Mouse (Mus musculus) testis, adult 10 weeks (tissue): ENCODE data around the gene Vmp1. TPM values are rescaled to one million over a fixed set of nuclear protein-coding genes. Genes with fewer than 3 reads are reported as not detected.

Experiments used
- polyA plus RNA-seq: library from polyadenylated mRNA; stranded (reverse); fragments of 350-450 nt; fragmentation: Illumina TruSeq; extraction: RNeasy Lipid Tissue Mini Kit (QIAGEN cat#74804); gene quantifications from one replicate; pipeline ENCODE4 v1.2.3, GENCODE M21; 2014; ENCODE audit warnings: low read depth, low replicate concordance

Gene Vmp1
- 78.6 TPM for polyA plus RNA-seq

GRCm38 (mm10) chr11:86683395-86684125, at the start of gene Vmp1, which contains the start of gene Ptrh2:
Vmp1 (minus strand) TSS chr11:86683836.
Ptrh2 (plus strand) TSS chr11:86683985.

GRCm38 (mm10) chr11:86544639-86545299, 138.9 kb downstream of the Vmp1 start, which contains the start of the genes Rps6kb1 and Tubd1:
Rps6kb1 (minus strand) TSS chr11:86544805.
Tubd1 (plus strand) TSS chr11:86544991.

Other genes with a start within 250 kb of the Vmp1 start
- gene Rnft1, start 199.2 kb downstream of the Vmp1 start, polyA plus RNA-seq, result 87.3 TPM
- 20.3 TPM for gene Rps6kb1, start 139.0 kb downstream of the Vmp1 start, polyA plus RNA-seq
- gene Tubd1, start 138.8 kb downstream of the Vmp1 start, polyA plus RNA-seq, result 37.7 TPM
- gene Ptrh2, start 149 bp upstream of the Vmp1 start, polyA plus RNA-seq, result 7.4 TPM
- 160 TPM for gene Cltc, start 73.7 kb upstream of the Vmp1 start, polyA plus RNA-seq
- 263 TPM for gene Dhx40, start 123.9 kb upstream of the Vmp1 start, polyA plus RNA-seq